Mouse (Mus musculus) adrenal gland, adult 10 weeks (tissue): Measurements from ENCODE around the gene Opalin. TPM values are rescaled to one million over a fixed set of nuclear protein-coding genes. Genes with fewer than 3 reads are reported as not detected.

Experiments used
- polyA plus RNA-seq: library from polyadenylated mRNA; stranded (reverse); fragments of 350-450 nt; fragmentation: Illumina TruSeq; extraction: RNeasy Lipid Tissue Mini Kit (QIAGEN cat#74804); gene quantifications from one replicate; pipeline ENCODE4 v1.2.3, GENCODE M21; 2014; ENCODE audit warnings: low read depth, low replicate concordance

Gene Opalin
- not detected for polyA plus RNA-seq

DNA sequence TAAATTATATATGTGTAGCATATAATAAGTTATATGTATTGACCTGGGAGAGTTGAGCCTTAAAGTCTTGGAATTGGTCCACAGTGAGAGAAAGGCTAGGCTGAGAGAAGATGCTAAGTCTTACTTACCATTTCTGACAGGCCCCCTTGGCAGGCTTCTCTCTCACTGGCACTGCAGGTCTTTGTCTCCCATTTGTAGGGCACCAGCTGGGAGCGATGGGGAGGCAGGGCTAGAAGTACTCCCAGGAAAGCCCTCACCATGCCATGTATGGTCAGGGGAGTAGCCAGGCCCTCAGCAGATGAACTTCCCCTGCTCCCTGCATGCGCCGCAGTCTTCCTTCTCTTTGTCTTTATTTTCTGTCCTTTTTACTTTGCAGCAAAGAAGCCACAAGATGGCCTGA is at the start of gene Opalin:
TSS of gene Opalin (minus strand) at position 208 of the 400 bp plus-strand sequence.

DNA sequence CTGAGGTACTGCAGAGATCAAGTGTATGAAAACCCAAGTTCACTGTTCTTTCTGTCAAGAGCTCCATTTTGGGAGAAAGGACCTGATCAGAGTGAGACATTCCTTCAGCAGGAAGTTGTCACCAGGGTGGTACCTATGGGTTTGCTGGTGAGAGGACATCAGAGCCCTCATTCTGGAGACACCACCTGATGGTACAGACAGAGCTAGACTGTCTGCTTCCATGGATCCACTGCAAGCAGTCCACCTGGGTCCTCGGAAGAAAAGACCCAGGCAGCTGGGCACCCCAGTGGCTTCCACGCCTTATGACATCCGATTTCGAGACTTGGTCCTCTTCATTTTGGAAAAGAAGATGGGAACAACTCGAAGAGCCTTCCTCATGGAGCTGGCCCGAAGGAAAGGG is 47.7 kb downstream of the Opalin start, which contains the start of gene Dntt:
TSS of gene Dntt (plus strand) at position 57 of the 400 bp plus-strand sequence.

Other genes with a start within 250 kb of the Opalin start
- gene Ccnj, start 245.8 kb downstream of the Opalin start, polyA plus RNA-seq: 12.0 TPM
- gene Zfp518a, start 182.4 kb downstream of the Opalin start, polyA plus RNA-seq: 49.5 TPM
- gene Blnk, start 82.6 kb downstream of the Opalin start, polyA plus RNA-seq: 1.3 TPM
- not detected for gene Dntt, start 47.8 kb downstream of the Opalin start, polyA plus RNA-seq
- gene Tll2, start 129.7 kb upstream of the Opalin start, polyA plus RNA-seq: not detected
- gene Tm9sf3, start 186.9 kb upstream of the Opalin start, polyA plus RNA-seq: 817 TPM